Mouse (Mus musculus): Measurements from ENCODE around the gene Maml2. TPM values are rescaled to one million over a fixed set of nuclear protein-coding genes. Genes with fewer than 3 reads are reported as not detected.
A peak's percentile ranks its signal among the peaks of the same experiment; 100 is the strongest.

Maml2 gene
- total RNA-seq, 2 experiments from 2014 or later: 6.7 to 8.5 TPM

- no peak for DNase-seq (ENCODE audit: extremely low spot score in 1 of 2, low spot score in 2 of 2)
- intact Hi-C loops (cut with DNase I): no loop called here
Measured at GRCm38 (mm10) chr9:13581184-13581583, 283.4 kb downstream of the Maml2 start.

- no peak for DNase-seq (ENCODE audit: extremely low spot score in 1 of 2, low spot score in 2 of 2)
- intact Hi-C loops (cut with DNase I): no loop called here
Measured at GRCm38 (mm10) chr9:13583952-13584351, 286.2 kb downstream of the Maml2 start.

- intact Hi-C loops (cut with DNase I): no loop called here
- DNase-seq (ENCODE audit: extremely low spot score in 1 of 2, low spot score in 2 of 2): no peak
Measured at GRCm38 (mm10) chr9:13584435-13584834, 286.7 kb downstream of the Maml2 start.

GRCm38 (mm10) chr9:13587085-13587933 is 289.6 kb downstream of the Maml2 start:
- peak; percentile 33 to 40 for DNase-seq (ENCODE audit: extremely low spot score in 1 of 2, low spot score in 2 of 2)
- intact Hi-C loops (cut with DNase I): no loop called here

GRCm38 (mm10) chr9:13588786-13589185 is 291.0 kb downstream of the Maml2 start:
- no peak for DNase-seq (ENCODE audit: extremely low spot score in 1 of 2, low spot score in 2 of 2)
- intact Hi-C loops (cut with DNase I): no loop called here

GRCm38 (mm10) chr9:13592701-13593100 is 294.9 kb downstream of the Maml2 start:
- DNase-seq (ENCODE audit: extremely low spot score in 1 of 2, low spot score in 2 of 2): no peak
- intact Hi-C loops (cut with DNase I): no loop called here

GRCm38 (mm10) chr9:13597736-13598135 is 300.0 kb downstream of the Maml2 start:
- intact Hi-C loops (cut with DNase I): no loop called here
- DNase-seq (ENCODE audit: extremely low spot score in 1 of 2, low spot score in 2 of 2): no peak

- intact Hi-C loops (cut with DNase I): no loop called here
- no peak for DNase-seq (ENCODE audit: extremely low spot score in 1 of 2, low spot score in 2 of 2)
Measured at GRCm38 (mm10) chr9:13598596-13599333, 301.0 kb downstream of the Maml2 start.

GRCm38 (mm10) chr9:13599334-13599614 is 301.5 kb downstream of the Maml2 start:
- intact Hi-C loops (cut with DNase I): no loop called here
- DNase-seq (ENCODE audit: extremely low spot score in 1 of 2, low spot score in 2 of 2): no peak

- no peak for DNase-seq (ENCODE audit: extremely low spot score in 1 of 2, low spot score in 2 of 2)
- intact Hi-C loops (cut with DNase I): no loop called here
Measured at GRCm38 (mm10) chr9:13599800-13600199, 302.0 kb downstream of the Maml2 start.

GRCm38 (mm10) chr9:13601729-13602128 is 304.0 kb downstream of the Maml2 start:
- intact Hi-C loops (cut with DNase I): no loop called here
- no peak for DNase-seq (ENCODE audit: extremely low spot score in 1 of 2, low spot score in 2 of 2)

GRCm38 (mm10) chr9:13603533-13604143 is 305.9 kb downstream of the Maml2 start:
- no peak for DNase-seq (ENCODE audit: extremely low spot score in 1 of 2, low spot score in 2 of 2)
- intact Hi-C loops (cut with DNase I): no loop called here

- intact Hi-C loops (cut with DNase I): no loop called here
- no peak for DNase-seq (ENCODE audit: extremely low spot score in 1 of 2, low spot score in 2 of 2)
Measured at GRCm38 (mm10) chr9:13607609-13608185, 309.9 kb downstream of the Maml2 start.

GRCm38 (mm10) chr9:13608532-13609071 is 310.8 kb downstream of the Maml2 start:
- no peak for DNase-seq (ENCODE audit: extremely low spot score in 1 of 2, low spot score in 2 of 2)
- intact Hi-C loops (cut with DNase I): no loop called here

- no peak for DNase-seq (ENCODE audit: extremely low spot score in 1 of 2, low spot score in 2 of 2)
- intact Hi-C loops (cut with DNase I): no loop called here
Measured at GRCm38 (mm10) chr9:13611561-13611960, 313.8 kb downstream of the Maml2 start.

GRCm38 (mm10) chr9:13612371-13612770 is 314.6 kb downstream of the Maml2 start:
- no peak for DNase-seq (ENCODE audit: extremely low spot score in 1 of 2, low spot score in 2 of 2)
- intact Hi-C loops (cut with DNase I): no loop called here

GRCm38 (mm10) chr9:13613325-13614268 is 315.8 kb downstream of the Maml2 start:
- DNase-seq (ENCODE audit: extremely low spot score in 1 of 2, low spot score in 2 of 2): no peak
- intact Hi-C loops (cut with DNase I): no loop called here

- DNase-seq (ENCODE audit: extremely low spot score in 1 of 2, low spot score in 2 of 2): no peak
- intact Hi-C loops (cut with DNase I): no loop called here
Measured at GRCm38 (mm10) chr9:13616383-13617009, 318.7 kb downstream of the Maml2 start.

Data from left cerebral cortex, postnatal 10 days (tissue).